Mouse (Mus musculus) thymus, postnatal 4 days (tissue): ENCODE data around the gene Cbx5.

Experiments
- DNase-seq: peaks from one replicate; pipeline ENCODE4 v3.0.0; 2021

Cbx5 gene

GRCm38 (mm10) chr15:103169612-103170315 lies 69.9 kb downstream of the Cbx5 start:
- DNase-seq: no peak

- peak; percentile 41 for DNase-seq
Measured at GRCm38 (mm10) chr15:103168801-103169611, 70.6 kb downstream of the Cbx5 start.

- DNase-seq: no peak
Measured at GRCm38 (mm10) chr15:103167786-103168185, 71.8 kb downstream of the Cbx5 start.

GRCm38 (mm10) chr15:103167042-103167615 lies 72.5 kb downstream of the Cbx5 start, which contains the start of gene Smug1:
Gene Smug1 (minus strand): TSS chr15:103167092.
- no peak for DNase-seq

GRCm38 (mm10) chr15:103165924-103166323 lies 73.7 kb downstream of the Cbx5 start:
- no peak for DNase-seq

GRCm38 (mm10) chr15:103165379-103165778 lies 74.2 kb downstream of the Cbx5 start:
- peak; percentile 92 for DNase-seq

GRCm38 (mm10) chr15:103163182-103163919 lies 76.3 kb downstream of the Cbx5 start:
- peak; percentile 89 for DNase-seq

- DNase-seq: no peak
Measured at GRCm38 (mm10) chr15:103157585-103157984, 82.0 kb downstream of the Cbx5 start.

- DNase-seq: no peak
Measured at GRCm38 (mm10) chr15:103156890-103157289, 82.7 kb downstream of the Cbx5 start.

- no peak for DNase-seq
Measured at GRCm38 (mm10) chr15:103155366-103156321, 84.0 kb downstream of the Cbx5 start.

GRCm38 (mm10) chr15:103152890-103153610 lies 86.6 kb downstream of the Cbx5 start:
- DNase-seq: no peak

GRCm38 (mm10) chr15:103152371-103152770 lies 87.2 kb downstream of the Cbx5 start:
- DNase-seq: no peak

GRCm38 (mm10) chr15:103147779-103148178 lies 91.8 kb downstream of the Cbx5 start:
- DNase-seq: no peak

- no peak for DNase-seq
Measured at GRCm38 (mm10) chr15:103147422-103147690, 92.3 kb downstream of the Cbx5 start.

GRCm38 (mm10) chr15:103146627-103147421 lies 92.8 kb downstream of the Cbx5 start:
- DNase-seq: peak; percentile 55

GRCm38 (mm10) chr15:103145635-103146299 lies 93.8 kb downstream of the Cbx5 start:
- DNase-seq: no peak

- DNase-seq: no peak
Measured at GRCm38 (mm10) chr15:103144176-103144575, 95.4 kb downstream of the Cbx5 start.
